Mouse (Mus musculus) megakaryocyte, adult 5-6 weeks (primary cell): ENCODE results near the gene Utp11. TPM values are rescaled to one million over a fixed set of nuclear protein-coding genes. Genes with fewer than 3 reads are reported as not detected.

Experiments
- ATAC-seq: 2 replicates; pipeline ENCODE4 v1.8.0; 2016; ENCODE audit warnings: mild to moderate bottlenecking, inconsistent platforms; ENCODE audit not compliant: poor library complexity, severe bottlenecking
- total RNA-seq, 2 experiments: library from RNA; stranded (forward) in 1 of 2; stranded (reverse) in 1 of 2; fragments of 153-499, 151-499 nt in 1 of 2; fragments of 221-1000, 200-1000 nt in 1 of 2; gene quantifications; 2 replicates each; pipeline versions ENCODE4 v1.2.3 to v1.2.4; 2015 to 2017

Utp11 gene
- total RNA-seq, 2 experiments from 2014 or later: 39.4 to 42.0 TPM

DNA sequence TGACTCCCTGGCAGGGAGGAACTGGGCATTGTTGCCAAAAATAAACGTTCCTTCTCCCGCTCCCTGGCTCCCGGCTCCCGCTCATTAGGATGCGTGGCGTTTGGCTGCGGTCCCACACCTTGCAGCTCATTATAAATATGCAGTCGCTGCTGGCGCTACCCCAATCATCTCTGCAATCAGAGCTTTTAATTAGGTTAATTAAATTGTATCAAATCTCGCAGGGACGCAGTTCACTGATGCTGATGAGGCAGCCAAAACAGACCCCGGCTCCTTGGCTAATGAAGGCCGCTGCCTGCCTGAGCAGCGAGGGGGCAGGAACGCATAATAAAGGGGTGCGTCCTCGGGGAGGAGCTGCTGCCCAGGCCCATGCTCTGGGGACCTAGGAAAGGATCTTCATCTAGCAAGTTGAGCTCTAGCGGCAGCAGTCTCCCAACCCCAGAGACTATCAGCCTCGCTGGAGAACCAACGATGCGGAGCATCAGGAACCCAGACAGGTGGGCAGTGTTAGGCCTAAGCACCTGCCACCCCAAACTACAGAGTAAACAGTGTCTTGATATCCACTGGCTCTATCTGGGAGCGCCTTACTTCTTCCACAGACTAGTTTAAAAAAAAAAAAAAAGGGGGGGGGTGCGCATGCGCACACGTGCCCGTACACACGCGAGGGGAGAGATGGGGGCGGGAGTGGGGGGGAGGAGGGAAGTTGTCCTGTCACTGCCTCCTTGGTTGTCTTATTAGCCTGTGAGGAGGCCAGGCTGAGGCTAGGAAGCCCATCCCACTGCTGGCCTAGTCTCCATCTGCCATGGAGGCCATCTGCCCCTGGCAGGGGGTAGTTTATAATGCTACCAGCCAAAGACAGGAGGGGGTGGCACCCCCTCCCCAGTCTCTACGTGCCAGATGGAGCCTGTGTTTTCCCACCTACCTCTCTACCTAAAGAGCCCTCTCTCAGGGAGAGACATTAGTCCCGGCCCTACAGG, 20.8 kb downstream of the Utp11 start:
- no peak for ATAC-seq

DNA sequence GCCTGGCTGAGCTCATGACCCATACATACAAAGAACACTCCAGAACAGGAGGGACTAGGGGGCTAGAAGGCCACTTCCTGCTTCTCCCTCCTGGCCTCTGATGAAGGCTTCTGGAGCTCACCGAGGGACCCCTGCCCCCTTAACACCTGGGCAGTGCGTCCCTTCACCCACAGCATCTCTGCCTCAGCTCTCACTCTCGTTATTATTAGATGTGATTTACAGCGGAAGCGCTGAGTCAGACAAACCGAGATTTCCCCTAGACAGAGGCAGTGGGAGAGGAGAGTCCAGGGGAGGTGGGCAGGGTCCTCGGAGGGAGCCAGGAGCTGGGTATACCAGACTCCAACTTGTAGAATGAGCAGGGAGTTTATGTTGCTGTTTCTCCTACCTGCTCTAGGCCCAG, 21.8 kb downstream of the Utp11 start:
- ATAC-seq: no peak

DNA sequence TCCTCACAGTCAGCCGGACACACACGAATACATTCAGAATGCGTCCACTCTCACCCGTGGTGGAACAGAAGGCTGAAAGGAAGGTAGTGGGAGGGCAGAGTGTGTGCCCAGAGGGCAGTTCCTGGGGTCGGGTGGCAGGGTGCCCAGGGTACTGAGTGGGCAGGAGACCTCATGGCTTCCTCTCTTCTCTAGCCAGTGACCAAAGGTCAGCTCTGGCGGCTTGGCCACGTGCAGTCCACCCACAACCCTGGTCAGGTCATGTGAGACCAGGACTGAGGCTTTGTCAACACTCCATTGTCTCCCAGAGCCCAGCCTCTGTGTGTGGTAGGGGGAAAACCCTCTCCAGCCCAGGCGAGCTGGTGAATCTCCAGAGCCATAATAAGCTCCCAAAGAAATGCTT, 23.2 kb downstream of the Utp11 start:
- ATAC-seq: no peak

DNA sequence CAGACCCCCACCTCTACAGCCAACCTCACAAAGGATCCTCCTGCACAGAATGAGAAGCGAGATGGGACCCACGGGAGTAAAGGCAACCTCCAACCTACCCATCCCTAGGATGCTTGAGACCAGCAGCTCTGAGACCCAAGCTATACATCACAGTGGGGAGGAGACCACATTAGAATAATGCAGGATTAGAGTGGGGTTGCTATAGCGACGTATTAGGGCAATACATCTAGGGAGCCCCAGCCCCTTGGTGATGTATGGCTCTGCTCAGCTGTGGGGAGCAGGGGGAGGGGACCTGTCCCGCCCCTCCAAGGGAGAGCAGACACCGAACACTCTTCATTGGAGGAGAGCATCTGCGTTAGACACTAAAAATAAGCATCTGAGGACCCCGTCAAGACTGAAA, 25.3 kb downstream of the Utp11 start:
- ATAC-seq: no peak

DNA sequence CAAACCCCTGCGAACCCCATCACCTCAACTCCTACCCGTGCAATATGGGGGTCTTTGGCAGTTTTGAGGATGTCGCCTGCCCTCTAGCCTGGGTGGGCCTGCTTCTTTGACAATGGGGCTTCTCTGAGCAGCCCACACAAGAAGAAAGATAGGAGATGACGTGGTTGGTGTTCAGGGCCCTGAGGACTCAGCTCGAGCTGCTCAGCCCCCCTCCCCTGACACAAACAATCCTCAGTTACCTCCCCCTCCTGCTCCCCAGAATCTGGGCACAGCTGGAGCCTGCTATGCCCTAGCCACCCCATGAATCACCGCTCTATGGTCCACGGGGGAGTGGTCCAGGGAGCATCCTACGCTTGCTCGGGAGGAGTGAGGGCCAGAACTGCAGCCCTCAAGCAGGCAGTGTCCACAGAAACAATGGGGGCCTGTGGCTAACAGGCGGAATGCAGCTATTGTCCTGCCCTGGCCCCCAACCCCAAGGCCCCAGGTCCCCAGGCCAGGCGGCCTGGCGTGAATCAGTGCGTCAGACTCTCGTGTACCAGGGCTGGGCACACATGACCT, 25.8 kb downstream of the Utp11 start:
- no peak for ATAC-seq

DNA sequence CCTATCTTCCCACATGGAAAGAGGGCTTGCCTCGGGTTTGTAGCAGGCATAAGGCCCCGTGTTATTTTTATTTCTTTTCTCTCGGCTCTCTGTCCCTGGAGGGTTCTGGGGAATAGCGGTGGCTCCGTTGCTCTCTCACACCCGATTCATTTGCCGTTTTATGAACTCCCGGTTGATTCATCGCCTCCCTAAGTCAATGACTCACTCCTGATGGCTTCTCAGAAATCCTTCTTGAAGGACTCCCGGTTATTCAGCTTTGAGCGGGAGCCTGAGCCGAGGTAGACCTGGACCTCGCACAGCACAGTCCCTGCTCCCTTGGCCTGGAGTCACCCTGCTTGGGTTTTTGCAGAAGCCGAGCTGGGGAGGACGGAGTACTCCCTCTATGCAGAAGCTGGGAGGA, 28.8 kb downstream of the Utp11 start:
- no peak for ATAC-seq

DNA sequence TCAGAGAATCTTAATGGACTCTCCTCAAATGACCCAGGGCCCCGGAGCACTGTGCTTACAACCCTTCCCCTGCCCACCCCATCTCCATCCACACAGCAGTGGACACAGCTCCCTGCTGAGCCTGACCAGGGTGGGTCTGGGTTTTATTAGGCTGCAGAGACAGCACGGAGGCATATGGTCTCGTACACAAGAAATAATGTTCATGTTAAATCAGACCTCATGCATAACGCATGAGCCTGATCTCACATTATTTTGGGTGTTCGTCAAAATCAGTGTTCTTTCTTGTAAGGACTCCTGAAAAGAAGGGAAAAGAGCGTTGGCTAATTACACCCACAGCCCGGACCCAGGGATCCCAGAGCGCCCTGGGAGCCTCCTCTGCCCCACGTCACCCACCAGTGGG, 29.2 kb downstream of the Utp11 start:
- ATAC-seq: no peak

DNA sequence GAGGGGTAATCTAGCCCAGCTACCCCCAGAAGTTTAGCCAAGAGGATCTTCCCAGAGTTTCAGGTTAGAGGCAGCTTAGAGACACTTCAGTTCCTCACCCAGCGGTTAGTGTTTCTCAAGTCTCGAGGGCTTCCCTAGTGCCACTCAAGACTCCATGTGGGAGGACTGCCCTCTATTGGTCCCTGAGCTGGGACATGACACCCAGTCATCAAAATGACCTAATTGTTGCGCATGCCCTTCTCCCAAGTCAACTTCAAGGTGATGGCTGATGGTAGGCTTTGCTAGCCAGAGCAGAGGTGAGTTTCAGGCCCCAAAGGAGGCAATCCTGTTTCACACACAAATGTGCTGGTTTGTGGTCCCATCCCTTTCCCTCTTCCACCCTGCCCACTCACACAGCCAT, 30.4 kb downstream of the Utp11 start:
- ATAC-seq: no peak

DNA sequence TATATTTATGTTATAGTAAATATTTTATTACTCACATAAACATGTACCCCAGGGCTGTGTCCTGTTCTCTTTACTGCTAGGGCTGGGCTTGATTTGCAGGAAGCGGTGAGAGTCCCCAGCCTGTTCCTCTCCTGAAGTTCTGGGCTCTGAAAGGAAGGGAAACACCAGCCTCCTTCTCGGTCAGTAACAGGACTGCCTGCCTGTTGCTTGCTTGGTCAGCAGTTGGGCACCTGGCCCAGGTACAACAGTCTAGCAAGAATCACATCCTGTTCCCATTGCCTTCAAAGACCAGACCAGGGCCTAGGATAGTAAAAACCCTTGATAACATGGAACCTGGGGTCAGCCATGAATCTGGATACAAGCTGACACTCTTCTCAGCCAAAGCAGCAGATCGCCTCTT, 32.8 kb downstream of the Utp11 start:
- no peak for ATAC-seq

DNA sequence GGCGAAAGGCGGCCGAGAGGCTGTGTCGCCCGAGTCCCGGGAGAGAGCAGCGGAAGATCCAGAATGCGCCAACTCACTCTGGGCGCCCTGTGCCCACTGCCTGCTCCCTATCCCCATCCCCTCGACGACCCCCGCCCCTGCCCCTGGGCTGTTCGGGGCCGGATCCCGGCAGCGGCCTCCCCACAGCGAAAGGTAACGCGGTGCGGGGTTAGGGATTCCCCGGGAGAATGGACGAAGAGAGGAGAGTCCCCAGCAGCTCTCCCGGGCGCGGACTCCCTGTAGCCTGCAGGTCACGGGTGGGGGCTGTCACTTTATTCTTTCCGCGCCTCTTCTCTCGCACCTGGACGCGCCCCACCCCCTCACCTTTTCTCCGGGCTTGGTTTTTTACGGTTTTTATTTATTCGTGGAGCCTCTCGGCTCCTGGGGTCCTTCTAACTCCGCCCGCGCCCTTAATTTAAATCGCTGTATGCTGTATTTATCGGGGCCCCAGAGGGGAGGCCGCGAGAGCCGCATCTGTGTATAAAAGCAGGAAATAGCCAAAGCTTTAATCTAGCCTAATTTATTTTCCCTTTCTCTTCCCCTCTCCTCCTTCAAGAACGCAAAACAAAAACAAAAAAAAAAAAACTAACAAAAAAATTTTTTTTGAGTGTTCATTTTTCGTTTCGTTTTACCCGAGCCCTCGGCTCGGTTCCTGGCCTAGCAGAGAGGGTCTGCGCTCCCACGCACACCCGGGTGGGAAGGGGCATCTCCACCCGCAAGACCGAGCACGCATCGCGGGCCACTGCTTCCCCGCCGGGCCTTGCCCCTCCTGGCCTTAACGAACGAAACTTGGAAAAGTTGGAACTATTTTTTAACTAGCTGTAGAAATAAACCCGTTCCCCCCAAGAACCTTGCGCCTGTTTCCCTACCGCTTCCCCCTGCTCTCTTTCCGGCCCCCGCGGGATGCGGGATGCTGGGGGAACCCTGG, 33.9 kb downstream of the Utp11 start:
- ATAC-seq: no peak

DNA sequence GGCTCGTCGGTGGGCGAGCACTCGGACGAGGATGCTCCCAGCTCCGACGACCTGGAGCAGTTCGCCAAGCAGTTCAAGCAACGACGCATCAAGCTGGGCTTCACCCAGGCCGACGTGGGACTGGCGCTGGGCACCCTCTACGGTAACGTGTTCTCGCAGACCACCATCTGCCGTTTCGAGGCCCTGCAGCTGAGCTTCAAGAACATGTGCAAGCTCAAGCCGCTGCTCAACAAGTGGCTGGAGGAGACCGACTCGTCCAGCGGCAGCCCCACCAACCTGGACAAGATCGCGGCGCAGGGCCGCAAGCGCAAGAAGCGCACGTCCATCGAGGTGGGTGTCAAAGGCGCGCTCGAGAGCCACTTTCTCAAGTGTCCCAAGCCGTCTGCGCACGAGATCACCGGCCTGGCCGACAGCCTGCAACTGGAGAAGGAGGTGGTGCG, 35.0 kb downstream of the Utp11 start:
- ATAC-seq: no peak

DNA sequence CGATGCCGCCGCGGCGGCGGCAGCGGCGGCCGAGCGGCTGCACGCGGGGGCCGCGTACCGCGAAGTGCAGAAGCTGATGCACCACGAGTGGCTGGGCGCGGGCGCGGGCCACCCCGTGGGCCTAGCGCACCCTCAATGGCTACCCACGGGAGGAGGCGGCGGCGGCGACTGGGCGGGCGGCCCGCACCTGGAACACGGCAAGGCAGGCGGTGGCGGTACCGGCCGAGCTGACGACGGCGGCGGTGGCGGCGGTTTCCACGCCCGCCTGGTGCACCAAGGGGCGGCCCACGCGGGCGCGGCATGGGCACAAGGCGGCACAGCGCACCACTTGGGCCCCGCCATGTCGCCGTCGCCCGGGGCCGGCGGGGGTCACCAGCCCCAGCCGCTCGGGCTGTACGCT, 35.6 kb downstream of the Utp11 start:
- ATAC-seq: no peak

DNA sequence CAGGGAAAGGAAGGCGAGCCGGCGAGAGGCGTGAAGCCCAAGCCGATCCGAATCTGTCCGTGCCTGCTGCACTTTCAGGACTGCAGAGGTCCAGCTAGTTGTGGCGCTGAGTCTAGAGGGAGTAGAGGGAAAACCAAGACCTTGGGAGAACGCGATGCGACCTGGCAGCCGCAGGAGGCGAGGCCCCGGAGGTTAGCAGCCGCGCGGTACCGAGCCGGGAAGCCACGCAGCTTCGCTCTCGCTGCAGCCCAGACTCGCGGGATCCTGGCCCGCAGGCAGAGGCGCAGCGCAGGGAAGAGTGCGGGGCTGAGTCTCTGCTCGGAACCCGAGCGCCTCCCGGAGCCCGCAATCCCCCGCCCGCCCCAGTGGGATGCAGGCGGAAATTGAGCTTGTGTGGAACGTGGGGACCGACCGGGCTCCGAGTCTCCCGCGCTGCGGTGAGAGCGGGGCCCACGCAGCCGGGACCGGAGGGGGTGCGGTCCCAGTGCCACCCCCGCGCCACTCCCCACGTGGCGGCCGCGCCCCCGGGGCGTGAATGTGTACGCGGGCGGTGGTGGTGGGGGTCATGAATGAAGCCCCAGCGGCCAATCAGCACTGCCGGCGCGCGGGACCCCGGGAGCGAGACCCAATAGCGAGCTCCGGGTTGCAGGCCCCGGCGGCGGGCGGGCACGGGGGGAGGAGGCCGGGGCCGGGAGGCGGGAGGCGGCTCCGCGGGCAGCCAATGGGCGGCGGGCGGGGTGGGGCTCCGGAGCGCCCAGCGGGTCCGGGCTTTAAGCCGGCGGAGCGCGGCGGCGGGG, 36.3 kb downstream of the Utp11 start:
- peak; percentile 62 for ATAC-seq

DNA sequence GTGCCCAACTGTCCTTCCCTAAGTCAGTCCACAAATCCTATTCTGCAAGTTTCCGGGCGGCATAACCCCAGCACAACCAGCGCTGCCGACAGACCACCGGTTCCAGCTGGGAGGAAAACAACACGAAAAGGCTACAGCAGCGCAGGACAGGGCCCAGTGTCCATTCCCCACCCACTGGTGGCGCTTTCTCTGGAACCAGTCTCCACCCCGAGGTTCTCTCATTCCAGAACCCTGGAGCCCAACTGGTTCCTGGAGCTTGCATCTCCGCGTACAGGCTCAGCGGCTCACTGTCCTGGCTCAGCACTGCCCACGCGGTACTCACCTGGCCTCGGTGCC, 36.9 kb downstream of the Utp11 start, which contains the start of gene Pou3f1:
Gene Pou3f1 (plus strand): TSS at position 290 of the 336 bp plus-strand sequence.
- no peak for ATAC-seq

DNA sequence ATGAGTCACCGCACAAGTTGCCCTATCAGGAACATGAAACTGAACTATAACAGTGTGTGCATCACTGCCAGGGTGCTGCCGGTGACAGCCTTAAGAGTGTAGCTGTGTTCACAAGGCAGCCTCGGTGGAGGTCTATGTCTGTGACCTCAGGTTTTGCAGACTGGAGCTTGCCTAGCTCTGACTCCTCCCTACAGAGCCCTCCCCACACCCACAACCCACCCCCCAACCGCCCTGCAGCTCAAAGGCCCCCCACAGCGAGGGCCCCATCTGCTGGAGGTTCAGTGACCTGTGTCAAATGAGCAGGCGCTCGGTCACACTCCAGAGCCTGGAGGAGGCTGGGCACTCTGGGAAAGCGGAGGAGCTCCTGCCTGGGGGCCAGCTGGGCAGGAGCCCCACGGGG, 40.5 kb downstream of the Utp11 start:
- no peak for ATAC-seq

DNA sequence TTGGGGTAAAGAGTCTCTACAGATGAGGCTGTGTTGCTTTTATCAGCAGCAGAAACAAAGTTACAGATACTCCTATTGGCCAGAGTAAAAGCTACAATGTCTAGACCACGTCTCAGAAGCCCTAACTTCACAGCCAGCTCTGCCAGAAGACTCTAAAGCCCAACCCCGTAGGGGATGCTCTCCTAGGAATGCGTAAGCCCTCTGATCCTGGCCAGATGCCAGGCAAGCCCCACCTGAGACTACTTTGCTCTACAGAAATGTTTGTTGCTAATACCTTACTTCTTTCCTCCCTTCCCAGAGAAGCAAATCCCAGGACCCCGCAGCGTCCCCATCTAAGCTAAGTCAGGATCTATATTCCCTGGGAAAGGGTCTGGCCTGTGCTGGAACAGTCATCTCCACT, 45.5 kb downstream of the Utp11 start:
- ATAC-seq: no peak

DNA sequence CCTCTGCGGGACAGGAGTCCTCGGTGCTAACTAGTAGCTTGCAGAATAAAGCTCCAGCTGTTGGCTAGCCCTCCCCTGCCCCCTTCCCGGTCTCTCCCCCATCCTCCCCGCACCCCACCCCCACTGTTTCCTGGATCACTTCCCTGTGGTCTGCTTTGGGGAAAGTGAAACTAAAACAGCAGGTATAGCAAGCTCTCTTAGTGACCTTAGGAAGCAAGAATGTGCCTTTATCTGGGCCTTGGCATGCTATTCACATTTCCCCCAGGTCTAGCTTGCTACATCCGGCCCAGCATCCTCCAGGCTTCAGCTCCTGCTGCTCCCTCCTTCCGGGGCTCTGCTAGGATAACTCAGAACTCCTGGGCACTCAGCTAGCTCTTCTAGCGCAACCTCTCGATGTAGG, 46.8 kb downstream of the Utp11 start:
- no peak for ATAC-seq

DNA sequence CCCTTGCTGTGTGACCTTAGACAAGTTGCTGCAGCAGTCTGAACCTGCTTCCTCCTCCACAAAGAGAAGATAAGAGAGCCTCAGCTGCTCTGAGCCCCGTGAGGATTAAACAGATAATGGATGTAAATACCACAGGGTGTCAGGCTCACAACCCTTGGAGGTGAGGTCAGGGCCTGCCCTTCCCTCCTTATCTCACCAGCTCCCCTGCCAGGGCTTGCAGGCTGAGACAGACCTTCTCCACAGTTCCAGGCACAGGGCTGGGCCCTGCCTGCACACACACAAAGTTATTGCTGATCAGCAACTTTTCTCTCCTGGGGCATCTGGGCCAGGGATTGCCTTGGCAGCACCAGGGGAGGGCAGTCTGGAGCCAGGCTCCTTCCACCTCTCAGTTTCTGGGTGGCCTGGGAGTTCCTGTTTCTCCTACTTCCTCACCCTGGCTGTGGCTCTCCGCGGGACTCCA, 48.4 kb downstream of the Utp11 start:
- ATAC-seq: peak; percentile 90

DNA sequence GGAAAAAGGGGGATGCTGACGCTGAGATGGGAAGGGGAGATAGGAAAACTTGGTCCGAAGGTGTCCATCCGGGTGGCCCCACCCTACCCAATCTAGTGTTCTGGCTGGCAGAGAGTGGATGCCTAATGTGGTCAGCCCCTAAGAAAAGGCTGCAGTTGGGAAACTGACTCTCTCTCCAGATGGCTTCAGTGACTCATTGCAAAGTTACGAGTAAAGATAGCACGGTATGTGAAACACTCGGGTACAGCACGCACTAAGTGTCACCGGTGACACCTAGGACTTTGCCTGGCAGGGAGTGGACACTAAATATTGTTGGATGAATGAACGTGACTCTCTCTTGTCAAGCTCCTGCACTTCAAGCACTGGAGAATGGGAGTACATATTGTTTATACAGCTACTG, 49.5 kb downstream of the Utp11 start:
- no peak for ATAC-seq

DNA sequence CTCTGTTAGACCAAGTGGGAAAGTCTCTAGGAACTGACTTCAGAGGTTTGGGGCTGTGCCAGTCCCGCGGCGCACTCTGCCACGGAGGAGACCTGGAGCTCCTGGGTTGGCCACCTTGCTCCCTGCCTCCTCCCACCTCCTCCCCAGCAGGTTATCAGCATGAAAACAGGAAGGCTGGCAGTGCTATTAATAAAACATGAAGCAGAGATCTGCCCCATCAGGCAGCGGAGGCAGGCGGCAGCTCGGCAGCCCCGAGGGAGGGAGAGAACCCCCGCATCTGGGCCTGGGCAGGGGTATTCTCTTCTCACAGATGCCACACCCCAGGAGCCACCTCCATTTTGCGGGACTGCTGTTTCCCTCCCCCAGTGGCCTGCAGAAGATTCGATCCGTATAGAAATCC, 53.7 kb downstream of the Utp11 start:
- no peak for ATAC-seq
